Mouse (Mus musculus) subcutaneous adipose tissue, adult 2 months (tissue): ENCODE measurements around the gene Krtap31-2. TPM values are rescaled to one million over a fixed set of nuclear protein-coding genes. Genes with fewer than 3 reads are reported as not detected.

Experiments
- polyA plus RNA-seq: library from polyadenylated mRNA; depleted of rRNA; stranded (reverse); fragments of >200 nt; gene quantifications from 2 replicates; pipeline ENCODE4 v1.2.3, GENCODE M21; 2012; ENCODE audit warnings: low replicate concordance; rRNA removed

The Krtap31-2 gene
- not detected in 2 replicates for polyA plus RNA-seq

DNA sequence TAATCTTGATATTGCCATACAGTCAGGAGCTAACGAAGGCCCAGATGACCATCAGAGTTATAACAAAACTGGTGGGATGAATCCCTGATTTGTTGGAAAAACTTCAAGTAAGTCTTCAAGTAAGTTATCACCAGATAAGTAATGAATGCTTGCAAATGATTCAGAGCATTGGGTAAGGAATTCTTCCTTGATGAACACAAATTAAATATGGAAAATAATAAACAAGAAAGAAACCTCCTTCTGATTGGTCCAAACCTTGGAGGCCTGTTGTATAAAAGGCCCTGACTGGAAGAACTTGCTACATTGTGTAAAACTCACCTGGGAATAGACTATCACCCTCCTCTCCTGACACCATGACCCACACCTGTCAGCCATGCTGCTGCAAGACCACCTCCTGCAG is at the start of gene Krtap31-2:
TSS of gene Krtap31-2 (plus strand) at position 301 of the 400 bp plus-strand sequence.

DNA sequence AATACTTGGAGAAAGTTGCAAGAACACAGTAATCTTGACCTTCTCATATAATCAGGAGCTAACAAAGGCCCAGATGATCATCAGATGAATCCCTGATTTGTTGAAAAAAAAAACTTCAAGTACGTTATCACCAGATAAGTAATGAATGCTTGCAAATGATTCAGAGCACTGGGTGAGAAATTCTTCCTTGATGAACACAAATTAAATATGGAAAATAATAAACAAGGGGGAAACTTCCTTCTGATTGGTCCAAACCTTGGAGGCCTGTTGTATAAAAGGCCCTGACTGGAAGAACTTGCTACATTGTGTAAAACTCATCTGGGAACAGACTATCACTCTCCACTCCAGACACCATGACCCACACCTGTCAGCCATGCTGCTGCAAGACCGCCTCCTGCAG is 28.5 kb upstream of the Krtap31-2 start, which contains the start of gene Krtap31-1:
TSS of gene Krtap31-1 (plus strand) at position 301 of the 400 bp plus-strand sequence.

DNA sequence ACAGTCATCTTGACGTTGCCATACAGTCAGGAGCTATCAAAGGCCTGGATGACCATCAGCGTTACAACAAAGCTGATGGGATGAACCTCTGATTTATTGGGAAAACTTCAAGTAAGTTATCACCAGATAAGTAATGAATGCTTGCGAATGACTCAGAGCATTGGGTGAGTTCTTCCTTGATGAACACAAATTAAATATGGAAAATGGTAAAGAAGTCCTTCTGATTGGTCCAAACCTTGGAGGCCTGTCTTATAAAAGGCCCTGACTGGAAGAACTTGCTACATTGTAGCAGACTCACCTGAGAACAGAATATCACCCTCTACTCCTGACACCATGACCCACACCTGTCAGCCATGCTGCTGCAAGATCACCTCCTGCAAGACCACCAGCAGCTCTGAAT is 21.6 kb upstream of the Krtap31-2 start, which contains the start of gene Gm11565:
TSS of gene Gm11565 (plus strand) at position 301 of the 400 bp plus-strand sequence.

DNA sequence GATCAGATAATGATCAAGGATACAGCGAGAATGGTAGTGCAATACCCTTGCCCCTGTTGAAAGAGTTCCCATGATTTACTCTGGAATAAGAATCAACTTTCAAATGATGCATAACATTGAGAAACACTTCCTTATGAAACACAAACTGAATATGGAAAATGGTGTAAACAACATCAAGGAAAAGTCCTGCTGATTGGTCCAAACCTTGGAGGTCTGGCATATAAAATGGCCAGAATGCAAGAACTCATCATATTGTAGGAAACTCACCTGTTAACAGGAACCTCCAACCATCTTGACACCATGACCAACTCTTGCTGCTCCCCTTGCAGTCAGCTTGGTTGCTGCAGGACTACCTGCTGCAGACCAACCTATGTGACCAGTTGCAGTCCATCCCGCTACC is 12.1 kb downstream of the Krtap31-2 start, which contains the start of gene Krtap9-5:
TSS of gene Krtap9-5 (plus strand) at position 301 of the 400 bp plus-strand sequence.

DNA sequence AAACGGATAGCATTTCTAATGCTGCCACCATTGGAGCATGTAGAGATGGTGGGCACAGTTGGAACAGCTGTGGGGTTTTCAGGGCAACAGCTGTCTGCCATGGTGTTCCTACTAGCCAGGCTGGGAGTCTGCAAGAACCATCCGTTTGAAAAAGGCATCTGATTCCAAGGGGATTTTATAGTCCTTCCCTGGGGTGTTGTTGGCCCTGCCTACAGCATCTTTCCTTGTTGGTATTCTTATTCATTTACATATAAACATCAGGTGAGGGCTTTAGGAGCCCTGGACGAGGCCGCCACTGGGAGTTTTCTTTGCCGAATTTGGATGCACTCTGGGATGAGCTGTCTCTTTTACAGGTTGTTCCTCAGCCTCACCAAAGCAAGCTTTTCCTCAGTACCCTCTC is 42.9 kb downstream of the Krtap31-2 start, which contains the start of gene Krtap29-1:
TSS of gene Krtap29-1 (minus strand) at position 101 of the 400 bp plus-strand sequence.

DNA sequence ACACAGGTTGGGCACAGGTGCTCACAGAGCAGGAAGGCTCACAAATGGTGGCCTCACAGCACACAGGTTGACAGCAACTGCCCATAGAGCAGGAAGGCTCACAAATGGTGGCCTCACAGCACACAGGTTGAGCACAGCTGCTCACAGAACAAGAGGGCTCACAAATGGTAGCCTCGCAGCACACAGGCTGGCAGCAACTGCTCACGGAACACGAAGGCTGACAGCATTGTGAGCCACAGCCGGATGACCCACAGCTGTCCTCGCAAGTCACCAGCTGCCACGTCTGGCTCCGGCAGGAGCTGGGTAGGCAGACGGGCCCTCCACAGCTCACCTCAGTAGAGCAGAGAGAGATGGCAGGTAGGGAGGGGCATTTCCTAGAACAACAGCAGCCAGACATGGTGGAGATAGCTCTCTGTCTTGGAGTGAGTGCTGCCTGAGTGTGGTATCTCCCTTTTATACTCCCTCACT is 50.1 kb downstream of the Krtap31-2 start, which contains the start of gene Krtap16-1:
TSS of gene Krtap16-1 (minus strand) at position 418 of the 468 bp plus-strand sequence.

Other genes starting within 250 kb of the Krtap31-2 start
- gene Gm14190, start 245.6 kb upstream of the Krtap31-2 start, polyA plus RNA-seq: not detected in 2 replicates
- not detected in 2 replicates for gene Gm14180, start 202.0 kb upstream of the Krtap31-2 start, polyA plus RNA-seq
- gene Gm11595, start 163.4 kb upstream of the Krtap31-2 start, polyA plus RNA-seq: not detected in 2 replicates
- not detected in 2 replicates for gene Krtap4-8, start 155.6 kb upstream of the Krtap31-2 start, polyA plus RNA-seq
- not detected in 2 replicates for gene Krtap4-9, start 151.1 kb upstream of the Krtap31-2 start, polyA plus RNA-seq
- not detected in 2 replicates for gene Gm11596, start 142.8 kb upstream of the Krtap31-2 start, polyA plus RNA-seq
- not detected in 2 replicates for gene Gm11569, start 137.4 kb upstream of the Krtap31-2 start, polyA plus RNA-seq
- not detected in 2 replicates for gene Gm11554, start 131.8 kb upstream of the Krtap31-2 start, polyA plus RNA-seq
- gene Krtap4-13, start 126.4 kb upstream of the Krtap31-2 start, polyA plus RNA-seq: not detected in 2 replicates
- not detected in 2 replicates for gene Gm11564, start 120.6 kb upstream of the Krtap31-2 start, polyA plus RNA-seq
- not detected in 2 replicates for gene 2300003K06Rik, start 98.2 kb upstream of the Krtap31-2 start, polyA plus RNA-seq
- gene Krtap4-16, start 84.7 kb upstream of the Krtap31-2 start, polyA plus RNA-seq: not detected in 2 replicates
- gene Gm11568, start 78.4 kb upstream of the Krtap31-2 start, polyA plus RNA-seq: not detected in 2 replicates
- not detected in 2 replicates for gene Gm11559, start 71.8 kb upstream of the Krtap31-2 start, polyA plus RNA-seq
- gene Krtap9-1, start 62.9 kb upstream of the Krtap31-2 start, polyA plus RNA-seq: not detected in 2 replicates
- not detected in 2 replicates for gene Gm11567, start 57.1 kb upstream of the Krtap31-2 start, polyA plus RNA-seq
- not detected in 2 replicates for gene Krtap31-1, start 28.4 kb upstream of the Krtap31-2 start, polyA plus RNA-seq
- not detected in 2 replicates for gene Gm11565, start 21.5 kb upstream of the Krtap31-2 start, polyA plus RNA-seq
- not detected in 2 replicates for gene Krtap9-5, start 12.2 kb downstream of the Krtap31-2 start, polyA plus RNA-seq
- gene Krtap29-1, start 42.8 kb downstream of the Krtap31-2 start, polyA plus RNA-seq: not detected in 2 replicates
- gene Krtap16-1, start 50.3 kb downstream of the Krtap31-2 start, polyA plus RNA-seq: not detected in 2 replicates
- 2.2 TPM in 1 of 2 replicates, not detected in the other for gene Krtap17-1, start 57.7 kb downstream of the Krtap31-2 start, polyA plus RNA-seq
- 0.06 TPM in 2 replicates for gene Krt33a, start 79.9 kb downstream of the Krtap31-2 start, polyA plus RNA-seq
- not detected in 2 replicates for gene Krt33b, start 93.6 kb downstream of the Krtap31-2 start, polyA plus RNA-seq
- not detected in 2 replicates for gene Krt34, start 105.3 kb downstream of the Krtap31-2 start, polyA plus RNA-seq
- not detected in 2 replicates for gene Krt31, start 114.3 kb downstream of the Krtap31-2 start, polyA plus RNA-seq
- gene Krt32, start 151.9 kb downstream of the Krtap31-2 start, polyA plus RNA-seq: not detected in 2 replicates
- gene Krt35, start 159.9 kb downstream of the Krtap31-2 start, polyA plus RNA-seq: not detected in 2 replicates
- gene Krt36, start 169.3 kb downstream of the Krtap31-2 start, polyA plus RNA-seq: 2.0 and 2.9 TPM in 2 replicates
- gene Krt13, start 185.3 kb downstream of the Krtap31-2 start, polyA plus RNA-seq: 0.49 TPM in 1 of 2 replicates, not detected in the other
- gene Krt15, start 199.6 kb downstream of the Krtap31-2 start, polyA plus RNA-seq: 1.1 TPM in 1 of 2 replicates, not detected in the other
- gene Krt19, start 212.4 kb downstream of the Krtap31-2 start, polyA plus RNA-seq: 14.2 and 271 TPM in 2 replicates